11 mouse cellular contexts compared by ENCODE assay signal in the genomic region with DNA sequence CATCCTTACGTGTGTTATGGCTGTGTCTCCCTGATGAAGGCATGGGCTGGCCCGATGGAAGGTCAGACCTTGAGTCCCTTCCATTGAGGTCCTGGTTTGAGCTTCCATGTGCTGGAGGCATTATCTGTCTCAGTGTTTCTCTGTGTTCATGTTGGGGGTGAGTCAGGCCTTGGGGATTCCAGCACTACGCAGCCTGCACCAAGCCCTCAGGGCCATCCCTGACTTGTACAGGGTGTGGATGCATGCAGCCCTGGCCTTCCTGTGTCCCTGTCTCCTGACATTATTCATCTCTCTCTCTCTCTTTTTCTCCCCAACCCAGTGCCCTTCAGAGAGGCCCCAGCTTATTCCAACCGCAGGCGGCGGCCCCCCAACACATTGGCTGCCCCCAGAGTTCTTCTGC.
"Had no signal": no experiment of that assay in that cellular context is flagged by ENCODE, and none has a peak within 500 bp of the region (broad histone marks: within the 10 kb centered on the region; RNA-seq: fewer than 3 reads in every experiment).

No protein-coding gene starts in this region.

- DNase-seq: gastrocnemius, postnatal 14 days; gastrocnemius, postnatal 36 days; heart, adult 18-20 months; heart, postnatal 14 days; heart, postnatal 4 days; kidney, adult 18-20 months; kidney, adult 8-10 months; kidney, postnatal 10 days; kidney, postnatal 25 days; kidney, postnatal 4 days; lung, adult 18-20 months had no signal
